Mouse (Mus musculus): ENCODE data around the gene Glis1. TPM values are rescaled to one million over a fixed set of nuclear protein-coding genes. Genes with fewer than 3 reads are reported as not detected.
A peak's percentile ranks its signal among the peaks of the same experiment; 100 is the strongest.

Gene Glis1
- polyA plus RNA-seq, 1 experiment from 2014 or later, result 0.29 TPM

DNA sequence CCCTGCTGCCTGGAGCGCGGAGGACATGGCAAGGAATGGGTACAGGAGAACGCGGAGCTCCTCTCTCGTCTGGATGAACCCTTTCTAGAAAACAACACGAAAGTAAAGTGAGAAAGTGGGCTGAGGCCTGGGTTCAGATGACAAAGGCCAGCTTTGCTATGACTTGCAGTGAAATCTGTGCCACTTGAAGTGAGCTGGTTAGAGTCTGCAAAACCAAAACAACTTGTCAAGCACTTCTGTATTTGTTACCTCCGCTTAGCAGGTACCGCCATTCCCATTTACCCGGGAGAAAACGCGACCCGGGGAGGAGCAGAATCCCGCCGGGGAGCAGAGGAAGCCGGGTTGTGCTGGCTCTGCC, 414 bp upstream of the Glis1 start:
- no peak overlapping the region for H3K27ac ChIP-seq
- peaks cover 18% of the 10 kb centered on the region for H3K4me1 ChIP-seq (replicated peaks)

DNA sequence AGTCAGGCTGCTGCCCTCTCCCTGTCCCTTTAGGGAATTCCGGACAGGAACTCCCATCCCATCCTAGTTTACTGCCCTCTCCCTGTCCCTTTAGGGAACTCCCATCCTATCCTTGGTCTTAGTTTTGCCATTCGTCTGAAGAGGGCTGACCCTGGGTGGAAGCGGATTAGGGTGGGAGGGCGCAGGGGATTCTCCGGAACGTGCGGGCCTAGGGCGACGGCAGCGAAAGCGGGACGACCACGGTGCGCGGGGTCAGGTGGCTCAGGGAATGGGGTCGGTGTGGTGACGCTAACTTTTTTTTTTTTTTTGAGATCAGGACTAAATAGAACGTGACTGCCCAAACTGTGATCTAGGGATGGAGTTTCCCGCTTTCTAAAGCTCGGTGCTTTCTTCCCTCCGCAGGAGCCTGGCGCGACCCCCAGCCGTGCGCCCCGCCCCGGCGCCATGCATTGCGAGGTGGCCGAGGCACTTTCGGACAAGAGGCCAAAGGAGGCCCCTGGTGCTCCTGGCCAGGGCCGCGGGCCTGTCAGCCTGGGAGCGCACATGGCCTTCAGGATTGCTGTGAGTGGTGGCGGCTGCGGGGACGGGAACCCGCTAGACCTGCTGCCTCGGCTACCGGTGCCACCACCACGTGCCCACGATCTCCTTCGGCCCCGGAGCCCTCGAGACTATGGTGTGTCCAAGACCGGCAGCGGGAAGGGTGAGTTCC, 1.0 kb downstream of the Glis1 start:
- Histone ChIP-seq H3K4me2 (peak overlapping the region; percentile 99), H3K4me1 (replicated peaks) (peaks cover 21% of the 10 kb centered on the region), H3K9me3 (replicated peaks) (no peaks in the 10 kb centered on the region), H3K36me3 (no peaks in the 10 kb centered on the region), H3K27ac (no peak overlapping the region), H3K27me3 (peaks cover 80% of the 10 kb centered on the region), H3K9ac (no peak overlapping the region), H3K4me3 (peak overlapping the region; percentile 73)
- ATAC-seq (replicated peaks; ENCODE audit: insufficient number of reproducible peaks, insufficient read depth, low FRiP score, low read depth), result no peak; the same call in 1 of the 2 replicates
- 2% methylated on average over 47 of the region's 47 CpGs for WGBS

More for the DNA sequence above, 414 bp upstream of the Glis1 start:
- no peak for ATAC-seq (replicated peaks; ENCODE audit: insufficient number of reproducible peaks, insufficient read depth, low FRiP score, low read depth)
- Histone ChIP-seq H3K36me3 (no peaks in the 10 kb centered on the region), H3K4me3 (peak overlapping the region; percentile 73), H3K27me3 (peaks cover 74% of the 10 kb centered on the region), H3K9me3 (replicated peaks) (no peaks in the 10 kb centered on the region), H3K4me2 (peak overlapping the region; percentile 99), H3K9ac (peak overlapping the region; percentile 54)
- WGBS, result 7% methylated on average over 15 of the region's 15 CpGs

DNA sequence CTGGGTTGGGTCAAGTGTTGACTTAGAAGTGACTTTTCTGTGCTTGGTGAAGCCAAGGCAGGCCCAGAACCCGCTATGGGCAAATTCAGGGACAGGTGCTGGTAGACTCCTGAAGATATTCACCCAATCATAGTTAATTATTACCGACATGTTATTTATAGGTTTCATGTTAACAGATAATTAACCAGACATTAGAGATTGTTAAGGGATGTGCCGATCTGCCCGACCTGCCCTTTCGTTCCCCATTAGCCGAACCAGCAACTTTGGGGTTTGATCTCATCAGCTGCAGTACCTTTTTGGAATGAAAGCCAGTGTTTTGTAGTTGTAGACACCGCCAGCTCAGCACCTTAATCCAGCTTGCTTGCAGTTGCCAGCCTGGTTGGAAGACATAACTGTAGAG, 2.1 kb downstream of the Glis1 start:
- no peaks in the 10 kb centered on the region for H3K36me3 ChIP-seq
- H3K27ac ChIP-seq, result no peak overlapping the region
- no peak overlapping the region for H3K4me2 ChIP-seq
- no peaks in the 10 kb centered on the region for H3K9me3 ChIP-seq (replicated peaks)
- 89% methylated on average over 7 of the region's 7 CpGs for WGBS
- peaks cover 86% of the 10 kb centered on the region for H3K27me3 ChIP-seq
- ATAC-seq (replicated peaks; ENCODE audit: insufficient number of reproducible peaks, insufficient read depth, low FRiP score, low read depth), result no peak
- no peak overlapping the region for H3K9ac ChIP-seq
- peaks cover 23% of the 10 kb centered on the region for H3K4me1 ChIP-seq (replicated peaks)
- H3K4me3 ChIP-seq, result no peak overlapping the region

DNA sequence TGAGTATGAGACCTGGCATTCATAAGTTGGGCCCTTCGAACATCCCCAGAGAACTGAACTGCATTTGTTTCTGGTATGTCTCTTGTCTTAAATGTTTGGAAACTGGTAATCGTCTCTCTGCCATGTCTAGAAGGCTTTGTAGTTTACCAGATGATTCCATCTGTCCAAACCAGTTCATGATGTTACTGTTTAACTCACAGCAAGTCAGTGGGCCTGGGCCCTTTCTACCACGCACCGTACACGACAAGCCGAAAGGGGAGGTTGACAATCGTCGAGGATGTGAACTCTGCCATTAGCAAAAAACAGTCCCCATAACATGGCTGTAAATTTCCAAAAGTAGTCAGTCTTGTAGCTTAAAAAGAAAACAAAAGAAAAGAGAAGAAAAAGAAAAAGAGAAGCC, 4.3 kb downstream of the Glis1 start:
- H3K9me3 ChIP-seq (replicated peaks), result no peaks in the 10 kb centered on the region
- peaks cover 22% of the 10 kb centered on the region for H3K4me1 ChIP-seq (replicated peaks)
- WGBS, result 90% methylated on average over 8 of the region's 8 CpGs
- no peak for ATAC-seq (replicated peaks; ENCODE audit: insufficient number of reproducible peaks, insufficient read depth, low FRiP score, low read depth)
- H3K36me3 ChIP-seq, result no peaks in the 10 kb centered on the region
- no peak overlapping the region for H3K4me3 ChIP-seq
- peaks cover 83% of the 10 kb centered on the region for H3K27me3 ChIP-seq
- no peak overlapping the region for H3K4me2 ChIP-seq
- H3K27ac ChIP-seq, result no peak overlapping the region
- no peak overlapping the region for H3K9ac ChIP-seq

DNA sequence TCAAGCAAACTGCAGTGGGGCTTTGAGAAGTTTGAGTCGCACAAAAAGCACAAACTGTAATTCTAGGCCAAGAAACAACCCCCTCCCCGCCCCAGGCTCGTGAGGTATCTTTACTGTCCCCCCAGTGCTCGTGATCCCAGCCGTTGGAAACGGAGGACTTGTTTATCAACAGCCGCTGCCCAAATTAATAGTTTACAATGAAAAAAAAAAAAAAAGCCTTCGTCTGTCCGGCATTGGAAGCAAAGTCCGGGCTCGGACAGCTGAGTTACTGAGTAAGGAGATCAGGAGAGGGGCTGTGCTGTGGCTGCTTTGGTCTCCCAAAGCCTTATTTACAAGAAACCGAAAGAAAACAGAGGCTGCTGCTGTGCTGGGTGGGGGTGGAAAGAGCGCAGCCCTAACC, 5.9 kb downstream of the Glis1 start:
- no peaks in the 10 kb centered on the region for H3K36me3 ChIP-seq
- WGBS, result 24% methylated on average over 13 of the region's 13 CpGs
- no peak for ATAC-seq (replicated peaks; ENCODE audit: insufficient number of reproducible peaks, insufficient read depth, low FRiP score, low read depth)
- peak overlapping the region; percentile 32; the same call in 1 of the 2 replicates for H3K9ac ChIP-seq
- peaks cover 75% of the 10 kb centered on the region for H3K27me3 ChIP-seq
- peaks cover 10% of the 10 kb centered on the region for H3K4me1 ChIP-seq (replicated peaks)
- peak overlapping the region; percentile 41 for H3K4me3 ChIP-seq
- peak overlapping the region; percentile 62 for H3K4me2 ChIP-seq
- no peak overlapping the region for H3K27ac ChIP-seq
- no peaks in the 10 kb centered on the region for H3K9me3 ChIP-seq (replicated peaks)

DNA sequence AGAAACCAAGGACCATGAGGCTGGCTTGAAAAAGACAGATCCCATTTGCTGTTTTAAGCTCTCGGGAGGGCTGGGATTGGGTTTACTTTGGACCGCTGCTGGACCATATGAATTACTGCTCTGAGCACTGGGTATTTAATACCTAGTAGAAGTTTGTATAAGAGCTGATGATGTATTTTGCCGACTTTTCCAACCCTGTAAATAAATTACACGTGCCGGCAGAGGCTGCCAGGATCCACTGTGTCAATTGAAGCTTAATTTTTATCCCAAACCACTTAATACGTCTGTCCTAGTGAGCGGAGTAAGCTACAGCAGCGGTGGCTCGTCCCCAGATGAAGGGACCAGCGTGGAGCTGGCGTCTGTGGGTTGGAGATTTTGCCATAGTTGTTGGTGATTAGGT, 7.9 kb downstream of the Glis1 start:
- no peak overlapping the region for H3K4me2 ChIP-seq
- H3K9me3 ChIP-seq (replicated peaks), result no peaks in the 10 kb centered on the region
- H3K27me3 ChIP-seq, result peaks cover 72% of the 10 kb centered on the region
- 0 out of 2 replicates have a peak, but pooled peaks cover 5% of the 10 kb centered on the region for H3K4me1 ChIP-seq (replicated peaks)
- no peak overlapping the region for H3K27ac ChIP-seq
- 72% methylated on average over 11 of the region's 11 CpGs for WGBS
- H3K36me3 ChIP-seq, result no peaks in the 10 kb centered on the region
- H3K4me3 ChIP-seq, result no peak overlapping the region
- no peak overlapping the region for H3K9ac ChIP-seq
- ATAC-seq (replicated peaks; ENCODE audit: insufficient number of reproducible peaks, insufficient read depth, low FRiP score, low read depth), result no peak

DNA sequence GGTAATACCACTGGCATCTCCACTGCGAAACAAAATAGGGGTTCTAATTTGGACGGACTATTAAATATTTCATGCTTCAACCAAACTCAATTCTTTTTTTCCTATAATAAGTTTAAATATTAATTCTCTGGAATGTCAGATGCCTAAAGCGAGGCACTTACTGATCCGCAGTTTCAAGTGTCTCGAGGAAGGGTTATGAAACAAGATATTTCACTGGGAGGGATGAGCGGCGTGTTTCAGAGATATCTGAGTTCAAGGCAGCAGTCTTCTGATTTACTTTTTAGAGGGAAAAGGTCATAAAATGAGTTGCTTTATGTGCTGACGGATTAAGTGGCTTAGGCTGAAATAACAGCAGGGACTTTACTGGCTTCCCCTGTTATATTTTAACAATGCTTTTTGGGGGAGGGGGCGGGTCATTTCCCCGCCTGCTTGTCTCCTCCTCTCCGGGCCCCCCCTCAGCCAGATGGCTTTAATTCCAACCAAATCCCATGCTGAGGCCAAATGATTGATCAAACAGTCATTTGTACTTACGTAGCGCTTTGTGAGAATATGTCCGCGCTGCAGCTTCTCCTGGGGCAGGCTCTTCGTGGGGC, 8.6 kb downstream of the Glis1 start:
- no peak overlapping the region for H3K4me3 ChIP-seq
- ATAC-seq (replicated peaks; ENCODE audit: insufficient number of reproducible peaks, insufficient read depth, low FRiP score, low read depth), result no peak
- H3K27ac ChIP-seq, result no peak overlapping the region
- peaks cover 70% of the 10 kb centered on the region for H3K27me3 ChIP-seq
- WGBS, result 69% methylated on average over 16 of the region's 16 CpGs
- 0 out of 2 replicates have a peak, but pooled peaks cover 5% of the 10 kb centered on the region for H3K4me1 ChIP-seq (replicated peaks)
- H3K9me3 ChIP-seq (replicated peaks), result no peaks in the 10 kb centered on the region
- no peak overlapping the region for H3K4me2 ChIP-seq
- H3K9ac ChIP-seq, result no peak overlapping the region
- no peaks in the 10 kb centered on the region for H3K36me3 ChIP-seq

DNA sequence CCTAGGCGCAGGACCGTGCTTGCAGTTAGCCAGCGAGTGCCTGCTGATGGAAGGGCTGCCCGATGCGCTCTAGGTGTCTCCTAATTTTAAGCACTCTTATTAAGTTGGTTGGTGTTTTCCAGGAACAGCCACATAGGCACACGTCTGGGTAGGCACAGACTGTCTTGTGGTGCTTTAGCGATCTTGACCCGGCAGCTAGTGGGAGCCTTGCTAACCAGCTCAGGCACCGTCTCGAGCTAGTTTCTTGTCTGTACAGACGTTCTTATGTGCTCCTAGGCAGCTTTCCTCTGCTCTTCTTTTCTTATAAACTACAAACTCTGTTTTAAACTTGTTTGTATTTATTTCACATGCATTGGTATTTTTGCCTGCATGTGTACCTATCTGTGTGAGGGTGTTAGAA, 9.2 kb downstream of the Glis1 start:
- no peaks in the 10 kb centered on the region for H3K9me3 ChIP-seq (replicated peaks)
- 76% methylated on average over 11 of the region's 11 CpGs for WGBS
- no peak overlapping the region for H3K4me2 ChIP-seq
- no peak overlapping the region for H3K27ac ChIP-seq
- no peaks in the 10 kb centered on the region for H3K36me3 ChIP-seq
- H3K27me3 ChIP-seq, result peaks cover 65% of the 10 kb centered on the region
- no peak overlapping the region for H3K4me3 ChIP-seq
- no peak for ATAC-seq (replicated peaks; ENCODE audit: insufficient number of reproducible peaks, insufficient read depth, low FRiP score, low read depth)
- 0 out of 2 replicates have a peak, but pooled peaks cover 5% of the 10 kb centered on the region for H3K4me1 ChIP-seq (replicated peaks)
- H3K9ac ChIP-seq, result no peak overlapping the region

DNA sequence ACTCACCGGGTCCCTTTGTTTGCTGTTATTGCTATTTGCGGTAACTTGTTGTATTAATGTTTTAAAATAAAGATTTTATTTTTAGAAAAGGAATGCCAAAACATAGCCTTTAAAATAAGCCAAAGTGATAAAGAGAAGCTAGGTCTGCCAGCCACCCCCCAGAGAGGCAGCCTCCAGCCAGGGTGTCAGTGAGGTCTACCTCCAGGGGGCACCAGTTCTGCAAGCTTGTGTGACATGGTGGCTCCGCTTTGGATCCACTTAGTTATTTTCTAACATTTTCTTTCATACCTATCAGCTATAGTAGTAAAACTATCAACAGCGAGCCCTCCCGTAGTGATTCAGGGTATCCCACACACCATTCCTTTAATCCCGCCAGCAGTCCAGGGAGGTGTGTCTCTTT, 14.1 kb downstream of the Glis1 start:
- no peak for ATAC-seq (replicated peaks; ENCODE audit: insufficient number of reproducible peaks, insufficient read depth, low FRiP score, low read depth)
- H3K4me1 ChIP-seq (replicated peaks), result no peaks in the 10 kb centered on the region
- WGBS, result 82% methylated on average over 6 of the region's 6 CpGs
- H3K9me3 ChIP-seq (replicated peaks), result no peaks in the 10 kb centered on the region
- no peak overlapping the region for H3K4me2 ChIP-seq
- peaks cover 43% of the 10 kb centered on the region for H3K27me3 ChIP-seq
- H3K36me3 ChIP-seq, result no peaks in the 10 kb centered on the region
- H3K4me3 ChIP-seq, result no peak overlapping the region
- H3K9ac ChIP-seq, result no peak overlapping the region
- no peak overlapping the region for H3K27ac ChIP-seq

DNA sequence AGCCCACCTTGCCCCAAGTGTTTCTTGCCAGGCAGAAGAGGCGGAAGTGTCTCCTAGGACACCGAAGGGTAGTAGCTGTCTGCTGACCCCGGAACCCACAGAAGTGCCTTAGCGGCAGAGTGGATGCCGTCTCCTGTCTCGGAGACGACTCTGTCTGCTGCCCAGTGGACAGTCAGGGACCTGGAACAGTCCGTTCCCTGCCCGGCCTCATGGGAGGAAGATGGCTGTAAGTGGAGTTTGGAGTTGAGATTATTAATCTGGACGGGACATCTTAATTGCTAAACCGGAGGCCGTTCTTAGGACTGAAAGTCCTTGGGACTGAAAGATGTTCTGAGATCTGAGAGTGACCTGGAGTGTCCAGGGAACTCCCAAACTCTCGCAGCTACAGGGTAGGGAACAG, 15.1 kb downstream of the Glis1 start:
- peaks cover 37% of the 10 kb centered on the region for H3K27me3 ChIP-seq
- no peak for ATAC-seq (replicated peaks; ENCODE audit: insufficient number of reproducible peaks, insufficient read depth, low FRiP score, low read depth)

DNA sequence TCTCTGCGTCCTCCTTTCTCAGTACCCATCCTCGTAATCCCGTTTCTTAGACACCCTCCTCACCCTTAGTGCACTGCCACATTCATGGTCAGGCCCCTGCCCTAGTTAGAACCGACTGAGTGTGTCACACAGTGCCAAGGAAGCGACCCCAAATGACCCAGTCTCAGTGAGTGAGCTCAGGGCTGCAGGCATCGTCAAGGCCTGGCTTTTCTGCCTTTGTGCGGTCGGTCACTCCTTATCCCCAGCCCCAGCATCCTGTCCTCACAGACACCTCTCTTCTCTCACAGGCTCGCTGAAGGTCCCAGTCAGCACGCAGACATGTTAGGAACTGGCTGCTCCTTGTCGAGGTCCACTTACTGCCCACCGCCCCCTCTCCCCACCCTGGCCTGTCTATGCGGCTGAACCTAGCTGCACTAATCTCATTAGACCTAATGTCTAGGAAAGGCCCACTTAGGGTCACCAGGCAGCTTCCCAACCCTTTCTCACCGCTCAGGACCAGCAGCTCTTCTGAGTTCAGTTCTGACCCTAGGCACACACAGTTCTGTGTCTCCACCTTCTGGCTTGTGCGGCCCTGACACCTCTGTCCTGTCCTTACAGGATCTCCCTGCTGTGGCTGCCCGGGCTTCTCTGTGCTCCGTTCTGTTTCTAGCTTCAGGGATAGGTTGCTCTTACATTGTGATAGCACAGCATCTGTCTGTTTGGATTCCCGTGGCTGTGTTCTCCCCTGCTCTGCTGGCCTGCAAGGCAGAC, 18.1 kb downstream of the Glis1 start:
- no peak overlapping the region for H3K4me3 ChIP-seq
- no peaks in the 10 kb centered on the region for H3K9me3 ChIP-seq (replicated peaks)
- H3K4me1 ChIP-seq (replicated peaks), result no peaks in the 10 kb centered on the region
- peaks cover 16% of the 10 kb centered on the region; the same call in 1 of the 2 replicates for H3K27me3 ChIP-seq
- 69% methylated on average over 18 of the region's 18 CpGs for WGBS
- H3K27ac ChIP-seq, result no peak overlapping the region
- no peak overlapping the region for H3K4me2 ChIP-seq
- no peaks in the 10 kb centered on the region for H3K36me3 ChIP-seq
- ATAC-seq (replicated peaks; ENCODE audit: insufficient number of reproducible peaks, insufficient read depth, low FRiP score, low read depth), result no peak
- no peak overlapping the region for H3K9ac ChIP-seq

More for the DNA sequence above, 15.1 kb downstream of the Glis1 start:
- H3K4me2 ChIP-seq, result no peak overlapping the region
- no peaks in the 10 kb centered on the region for H3K4me1 ChIP-seq (replicated peaks)
- H3K9ac ChIP-seq, result no peak overlapping the region
- no peak overlapping the region for H3K27ac ChIP-seq
- H3K36me3 ChIP-seq, result no peaks in the 10 kb centered on the region
- 77% methylated on average over 13 of the region's 13 CpGs for WGBS
- no peak overlapping the region for H3K4me3 ChIP-seq
- H3K9me3 ChIP-seq (replicated peaks), result no peaks in the 10 kb centered on the region
